ENCODE assay signal across 7 mouse cellular contexts in genomic region chr9:114932607-114933006, GRCm38 (mm10). TPM values are rescaled to one million over a fixed set of nuclear protein-coding genes. Genes with fewer than 3 reads are reported as not detected.
DNase-seq lines count a peak whose midpoint lies in the region; ATAC-seq and TF ChIP-seq lines count a peak whose summit lies in the region.

No protein-coding gene starts in this region.

- peaks cover 4 to 18% of the 10 kb centered on the region in 2 experiments for H3K4me1 ChIP-seq in CH12.LX (ENCODE audit: control insufficient read depth in 1 of 2, insufficient read depth in 2 of 2)
- H3K4me1 ChIP-seq in heart, embryonic 13.5 days: peaks cover 18% of the 10 kb centered on the region

- no peak for TF ChIP-seq RAD21 in CH12.LX (IDR thresholded peaks at IDR 0.05; ENCODE audit: low read depth, low read length)

- dilution Hi-C loops in CH12.LX (cut with MboI; ENCODE audit: extremely low pct_ligation_motif_present, extremely low pct_unique_long_range_greater_than_20kb, low sequenced_read_pairs): no loop called here

- TF ChIP-seq POLR2A in CH12.LX (IDR thresholded peaks at IDR 0.05; ENCODE audit: low read depth, low read length): no peak
- TF ChIP-seq POLR2A in myocyte (IDR thresholded peaks at IDR 0.05; ENCODE audit: insufficient read length, low read depth): no peak

- H3K4me2 ChIP-seq in CH12.LX (ENCODE audit: insufficient read depth, low read depth, poor library complexity, severe bottlenecking) (peak overlapping the region; percentile 78), myocyte (ENCODE audit: low read depth) (peak overlapping the region; percentile 95)
- H3K4me2 ChIP-seq in heart, embryonic 13.5 days: peak overlapping the region; percentile 99

- H3ac ChIP-seq in myocyte (ENCODE audit: control insufficient read depth, insufficient read length): no peak overlapping the region

- no peak for TF ChIP-seq CTCF in CH12.LX (conservative IDR thresholded peaks at IDR 0.05 in 1 of 2, IDR thresholded peaks at IDR 0.05 in 1 of 2; ENCODE audit: low read depth in 2 of 2, low read length in 2 of 2)

- H3K36me3 ChIP-seq in CH12.LX (replicated peaks in 1 of 2; ENCODE audit: control insufficient read depth in 1 of 2, insufficient read depth in 1 of 2, low read length in 1 of 2) (no peaks in the 10 kb centered on the region), myocyte (ENCODE audit: control insufficient read depth, insufficient read depth) (no peaks in the 10 kb centered on the region)
- H3K36me3 ChIP-seq in heart, embryonic 13.5 days: no peaks in the 10 kb centered on the region

- WGBS in heart, embryonic 13.5 days: 22% methylated on average over 13 of the region's 13 CpGs

- H3K9ac ChIP-seq in CH12.LX (ENCODE audit: insufficient read depth, low read depth): no peak overlapping the region
- H3K9ac ChIP-seq in heart, embryonic 13.5 days: peak overlapping the region; percentile 88

- no peak for DNase-seq in CH12.LX (ENCODE audit: extremely low read depth)
- DNase-seq in adipocyte (ENCODE audit: low spot score): peak; percentile 42
- peak; percentile 40 to 70 for DNase-seq in kidney, postnatal 25 days
- no peak for DNase-seq in testis, postnatal 10 days (ENCODE audit: low spot score)
- no peak for DNase-seq in right cerebral cortex, adult 18-20 months

- ATAC-seq in heart, embryonic 13.5 days (ENCODE audit: extremely low read depth, insufficient number of reproducible peaks, low FRiP score, low TSS enrichment): no peak

- no peak overlapping the region for H3K27ac ChIP-seq in CH12.LX (ENCODE audit: insufficient read depth, low read depth)
- no peak overlapping the region for H3K27ac ChIP-seq in heart, embryonic 13.5 days (replicated peaks)

- no peaks in the 10 kb centered on the region for H3K79me2 ChIP-seq in CH12.LX (replicated peaks; ENCODE audit: control insufficient read depth, extremely low read depth, insufficient read depth, poor library complexity, severe bottlenecking)
- H3K79me2 ChIP-seq in myocyte (ENCODE audit: control insufficient read depth, insufficient read depth): no peaks in the 10 kb centered on the region

- H3K4me3 ChIP-seq in CH12.LX (replicated peaks in 1 of 3; ENCODE audit: low read depth in 2 of 3, low read length in 2 of 3, poor library complexity in 1 of 3) (peak overlapping the region in 2 of 3 experiments; percentile 63 to 72), myocyte (peak overlapping the region; percentile 37)
- peak overlapping the region; percentile 88 for H3K4me3 ChIP-seq in heart, embryonic 13.5 days

- no peaks in the 10 kb centered on the region for H3K27me3 ChIP-seq in CH12.LX (replicated peaks)
- no peaks in the 10 kb centered on the region for H3K27me3 ChIP-seq in heart, embryonic 13.5 days (replicated peaks)
- no peaks in the 10 kb centered on the region for H3K27me3 ChIP-seq in myocyte (ENCODE audit: control insufficient read depth, insufficient read depth, insufficient read length)

- TF ChIP-seq EP300 in CH12.LX (IDR thresholded peaks at IDR 0.05; ENCODE audit: low read length): no peak

- no peaks in the 10 kb centered on the region for H3K9me3 ChIP-seq in CH12.LX (replicated peaks; ENCODE audit: low read length)
- no peaks in the 10 kb centered on the region for H3K9me3 ChIP-seq in heart, embryonic 13.5 days

- in situ Hi-C loops in CH12.LX (cut with MboI; ENCODE audit: low pct_ligation_motif_present, low pct_unique_long_range_greater_than_20kb, low sequenced_read_pairs): no loop called here

TF ChIP-seq in CH12.LX, 34 proteins besides CTCF, POLR2A, EP300 and RAD21:
- TF ChIP-seq ZMIZ1 (IDR thresholded peaks at IDR 0.05; ENCODE audit: low read depth, low read length) (no peak), CHD1 (IDR thresholded peaks at IDR 0.05; ENCODE audit: low read depth, low read length) (no peak), HCFC1 (IDR thresholded peaks at IDR 0.05; ENCODE audit: low read depth, low read length) (no peak), SMC3 (IDR thresholded peaks at IDR 0.05; ENCODE audit: low read depth, low read length) (no peak), USF1 (IDR thresholded peaks at IDR 0.05; ENCODE audit: low read depth, low read length) (no peak), UBTF (IDR thresholded peaks at IDR 0.05; ENCODE audit: low read depth, low read length) (no peak), ETS1 (conservative IDR thresholded peaks at IDR 0.05; ENCODE audit: low read depth, low read length) (no peak)

TF ChIP-seq in myocyte, 11 proteins besides CTCF, POLR2A, EP300 and RAD21:
- TF ChIP-seq CEBPB (IDR thresholded peaks at IDR 0.05; ENCODE audit: insufficient read depth, poor library complexity, severe bottlenecking) (no peak), MAX (IDR thresholded peaks at IDR 0.05; ENCODE audit: low read depth) (no peak), MYOD1 (IDR thresholded peaks at IDR 0.05; ENCODE audit: control insufficient read depth in 1 of 3, insufficient read length in 2 of 3, low read depth in 2 of 3) (no peak), REST (IDR thresholded peaks at IDR 0.05; ENCODE audit: insufficient read depth, insufficient read length) (no peak), SRF (IDR thresholded peaks at IDR 0.05; ENCODE audit: control insufficient read depth, insufficient read length, low read depth) (no peak)

RNA-seq across cellular contexts. Expression of gene Gpd1l, which starts 1.2 kb away (rescaled TPM):
- total RNA-seq in CH12.LX (2012; rRNA removed) (4.6 and 5.2 TPM in 2 replicates), CH12.LX (2014; rRNA removed) (7.1 and 7.4 TPM in 2 replicates)
- polyA plus RNA-seq in CH12.LX (2012; ENCODE audit: insufficient read length, low read depth) (5.8 and 5.9 TPM in 2 replicates), myocyte (2012; fragmentation: generic; extraction: Trizol) (19.5 TPM)
- 13.5 and 14.8 TPM in 2 replicates for polyA plus RNA-seq in heart, embryonic 13.5 days (2015; fragmentation: Nextera tagmentation; extraction: Ambion mirVana)

RNA-seq across cellular contexts. Expression of gene Osbpl10, which starts 45.8 kb away (rescaled TPM):
- total RNA-seq in CH12.LX (2012; rRNA removed) (not detected in 2 replicates), CH12.LX (2014; rRNA removed) (not detected in 2 replicates)
- polyA plus RNA-seq in CH12.LX (2012; ENCODE audit: insufficient read length, low read depth) (0.19 TPM in 1 of 2 replicates, not detected in the other), myocyte (2012; fragmentation: generic; extraction: Trizol) (1.7 TPM)
- polyA plus RNA-seq in heart, embryonic 13.5 days (2015; fragmentation: Nextera tagmentation; extraction: Ambion mirVana): 1.4 and 1.5 TPM in 2 replicates

RNA-seq across cellular contexts. Expression of gene Rps27rt, which starts 49.9 kb away (rescaled TPM):
- total RNA-seq in CH12.LX (2012; rRNA removed) (132 and 180 TPM in 2 replicates), CH12.LX (2014; rRNA removed) (418 and 455 TPM in 2 replicates)
- polyA plus RNA-seq in CH12.LX (2012; ENCODE audit: insufficient read length, low read depth) (107 and 121 TPM in 2 replicates), myocyte (2012; fragmentation: generic; extraction: Trizol) (223 TPM)
- polyA plus RNA-seq in heart, embryonic 13.5 days (2015; fragmentation: Nextera tagmentation; extraction: Ambion mirVana): 210 and 263 TPM in 2 replicates

Comparison
In these comparisons a context has a peak if more than half of its experiments do, and no peak if none do; other contexts are left out.
1. DNase-seq: peak in adipocyte (single experiment) and kidney, postnatal 25 days (2 of 2); none in CH12.LX (single experiment), testis, postnatal 10 days (single experiment) and right cerebral cortex, adult 18-20 months (single experiment).
2. H3K4me3 ChIP-seq: peak in every context shown above with its lines; median percentile 88 in heart, embryonic 13.5 days; 68 in CH12.LX; 37 in myocyte.
3. Peak in every context shown above with its lines, with median percentiles within 50 percentile points of each other: H3K4me2 ChIP-seq.